ENCODE assay signal across 9 mouse cellular contexts in the genomic region with DNA sequence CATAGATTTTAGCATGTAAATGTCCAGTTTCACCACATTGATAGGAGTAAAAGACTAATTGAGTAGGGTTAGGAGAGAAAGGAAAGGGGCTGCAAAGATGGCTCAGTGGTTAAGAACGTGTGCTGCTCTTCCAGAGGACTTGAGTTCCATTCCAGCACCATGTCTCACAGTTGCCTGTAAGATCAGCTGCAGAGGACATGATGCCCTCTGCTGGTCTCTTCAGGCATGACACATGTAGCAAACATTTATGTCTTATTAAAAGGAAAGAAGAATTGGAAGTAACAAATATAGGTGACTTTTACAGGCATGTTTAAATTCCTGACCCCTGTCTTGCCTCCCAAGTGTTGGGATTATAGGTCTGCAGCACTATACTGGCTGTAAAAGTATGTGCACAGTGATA.
DNase-seq lines count a peak whose midpoint lies in the region; ATAC-seq lines count a peak whose summit lies in the region.
"Had no signal": no experiment of that assay in that cellular context is flagged by ENCODE, and none has a peak within 500 bp of the region (broad histone marks: within the 10 kb centered on the region; RNA-seq: fewer than 3 reads in every experiment).

No protein-coding gene starts in this region.

- peaks cover 89% of the 10 kb centered on the region for H3K36me3 ChIP-seq in hindbrain, embryonic 14.5 days (replicated peaks; ENCODE audit: control insufficient read depth, insufficient read depth)
- peaks cover 81% of the 10 kb centered on the region for H3K36me3 ChIP-seq in hindbrain, embryonic 13.5 days

- H3K27ac ChIP-seq in hindbrain, embryonic 14.5 days = no peak overlapping the region
- no peak overlapping the region for H3K27ac ChIP-seq in hindbrain, embryonic 13.5 days
- H3K27ac ChIP-seq: lung, embryonic 15.5 days had no signal

- no peaks in the 10 kb centered on the region for H3K27me3 ChIP-seq in hindbrain, embryonic 14.5 days (ENCODE audit: control insufficient read depth, insufficient read depth, low read length)
- H3K27me3 ChIP-seq in hindbrain, embryonic 13.5 days = no peaks in the 10 kb centered on the region
- H3K27me3 ChIP-seq: lung, embryonic 15.5 days had no signal

- no peak for ATAC-seq in hindbrain, embryonic 14.5 days (ENCODE audit: low FRiP score)
- ATAC-seq in hindbrain, embryonic 13.5 days (ENCODE audit: low FRiP score) = no peak

- DNase-seq in hindbrain, embryonic 14.5 days (ENCODE audit: low spot score) = peak; percentile 40
- peak; percentile 71 for DNase-seq in A20 (ENCODE audit: low read depth, low spot score)
- peak; percentile 53 for DNase-seq in MEL-GATA-1-ER (ENCODE audit: extremely low read depth, low read depth)
- peak; percentile 30 to 40 for DNase-seq in cerebellum, postnatal 14 days
- peak; percentile 18 to 71 for DNase-seq in kidney, postnatal 36 days
- peak; percentile 62 for DNase-seq in naive thymus-derived CD4-positive, alpha-beta T cell, adult 2 months (ENCODE audit: low read depth)
- peak; percentile 8 for DNase-seq in yolk sac, embryonic 10.5 days (ENCODE audit: low spot score)

- WGBS in hindbrain, embryonic 14.5 days = 55% methylated on average over 1 of the region's 1 CpGs
- 68% methylated on average over 1 of the region's 1 CpGs for WGBS in hindbrain, embryonic 13.5 days

- no peaks in the 10 kb centered on the region for H3K9me3 ChIP-seq in hindbrain, embryonic 14.5 days (ENCODE audit: control insufficient read depth, low read length)
- H3K9me3 ChIP-seq in hindbrain, embryonic 13.5 days = no peaks in the 10 kb centered on the region
- H3K9me3 ChIP-seq: lung, embryonic 15.5 days had no signal

- H3K4me1 ChIP-seq in hindbrain, embryonic 14.5 days (replicated peaks; ENCODE audit: control insufficient read depth, insufficient read depth, low read length) = no peaks in the 10 kb centered on the region
- H3K4me1 ChIP-seq in hindbrain, embryonic 13.5 days (replicated peaks) = no peaks in the 10 kb centered on the region
- H3K4me1 ChIP-seq: lung, embryonic 15.5 days had no signal

- H3K4me3 ChIP-seq in hindbrain, embryonic 14.5 days (replicated peaks; ENCODE audit: low read length) = no peak overlapping the region
- H3K4me3 ChIP-seq in hindbrain, embryonic 13.5 days = no peak overlapping the region
- H3K4me3 ChIP-seq: lung, embryonic 15.5 days had no signal

- no peak overlapping the region for H3K4me2 ChIP-seq in hindbrain, embryonic 14.5 days (replicated peaks)
- H3K4me2 ChIP-seq in hindbrain, embryonic 13.5 days = no peak overlapping the region
- H3K4me2 ChIP-seq: lung, embryonic 15.5 days had no signal

- no peak overlapping the region for H3K9ac ChIP-seq in hindbrain, embryonic 14.5 days
- H3K9ac ChIP-seq in hindbrain, embryonic 13.5 days = no peak overlapping the region
- H3K9ac ChIP-seq: lung, embryonic 15.5 days had no signal

Comparison
In these comparisons a context has a peak if more than half of its experiments do, and no peak if none do; other contexts are left out.
1. DNase-seq: peak in every context shown above with its lines; median percentile 71 in A20; 62 in naive thymus-derived CD4-positive, alpha-beta T cell, adult 2 months; 53 in MEL-GATA-1-ER; 44 in kidney, postnatal 36 days; 40 in hindbrain, embryonic 14.5 days; 35 in cerebellum, postnatal 14 days; 8 in yolk sac, embryonic 10.5 days.